15 mouse cellular contexts compared by ENCODE assay signal in genomic region chr17:83850864-83851263, GRCm38 (mm10). TPM values are rescaled to one million over a fixed set of nuclear protein-coding genes. Genes with fewer than 3 reads are reported as not detected.
DNase-seq lines count a peak whose midpoint lies in the region; ATAC-seq and TF ChIP-seq lines count a peak whose summit lies in the region.
"Had no signal": no experiment of that assay in that cellular context is flagged by ENCODE, and none has a peak within 500 bp of the region (broad histone marks: within the 10 kb centered on the region; RNA-seq: fewer than 3 reads in every experiment).

No protein-coding gene starts in this region.

- ATAC-seq in CD4-positive, CD25-positive, alpha-beta regulatory T cell, adult 4 months: peak; percentile 56
- ATAC-seq in monocyte, adult 5-6 weeks (replicated peaks; ENCODE audit: insufficient number of reproducible peaks, low FRiP score, low TSS enrichment, poor library complexity, severe bottlenecking): peak; percentile 15; the same call in 1 of the 2 replicates

- H3K4me3 ChIP-seq in bone marrow, adult 2 months (replicated peaks; ENCODE audit: control insufficient read depth, low read depth, low read length): no peak overlapping the region
- H3K4me3 ChIP-seq: heart, adult 2 months; heart, embryonic 12.5 days; hindbrain, embryonic 10.5 days; hindbrain, embryonic 15.5 days had no signal

- TF ChIP-seq POLR2A in bone marrow, adult 2 months (IDR thresholded peaks at IDR 0.05; ENCODE audit: borderline replicate concordance, control insufficient read depth, low read depth, low read length): no peak

- H3K4me1 ChIP-seq in bone marrow, adult 2 months (ENCODE audit: control insufficient read depth, insufficient read depth, low read length): no peaks in the 10 kb centered on the region; the same call in 1 of the 2 replicates

- 62% methylated on average over 5 of the region's 5 CpGs for WGBS in bone marrow, adult 2 months

- TF ChIP-seq CTCF in bone marrow, adult 2 months (IDR thresholded peaks at IDR 0.05; ENCODE audit: control insufficient read depth, insufficient read depth, low read length): no peak

- H3K27ac ChIP-seq in bone marrow, adult 2 months (ENCODE audit: control insufficient read depth, insufficient read depth, low read depth, low read length, poor library complexity): peak overlapping the region; percentile 62
- H3K27ac ChIP-seq: embryonic facial prominence, embryonic 13.5 days; gastrocnemius, adult 2 months; heart, adult 2 months; hindbrain, embryonic 15.5 days had no signal

- peak; percentile 24 for DNase-seq in lung, postnatal 25 days (ENCODE audit: low spot score)
- DNase-seq in lung, adult 18-20 months: no peak
- no peak for DNase-seq in layer of hippocampus, adult 11-12 months (ENCODE audit: low spot score)
- no peak for DNase-seq in gastrocnemius, postnatal 25 days
- no peak for DNase-seq in urinary bladder, postnatal 10 days (ENCODE audit: low spot score)

RNA-seq across cellular contexts. Expression of gene Haao, which starts 3.1 kb away (rescaled TPM):
- polyA plus RNA-seq in CD4-positive, CD25-positive, alpha-beta regulatory T cell, adult 4 months (2017; shearing (Covaris generic)): 1 to 10 TPM; 1.1 to 5.0 TPM
- 41.3 and 96.3 TPM in 2 replicates for polyA plus RNA-seq in bone marrow, adult 2 months (2011; ENCODE audit: insufficient read depth, insufficient read length, low replicate concordance, missing spikeins)
- total RNA-seq in monocyte, adult 5-6 weeks (2017): 60.0 to 68.3 TPM (median 64.2 TPM) in 3 replicates
- total RNA-seq in gastrocnemius, postnatal 25 days (2021): not detected
- total RNA-seq: gastrocnemius, adult 2 months; gastrocnemius, postnatal 36 days had no signal

Comparison
In these comparisons a context has a peak if more than half of its experiments do, and no peak if none do; other contexts are left out.
1. RNA of gene Haao, which starts 3.1 kb away (total RNA-seq): 60.0 to 68.3 TPM in monocyte, adult 5-6 weeks; not detected in gastrocnemius, postnatal 25 days; every median in the first group is over 10 times any median in the second.